Mouse (Mus musculus) liver, embryonic 13.5 days (tissue): ENCODE measurements around the gene Vsx2. TPM values are rescaled to one million over a fixed set of nuclear protein-coding genes. Genes with fewer than 3 reads are reported as not detected.

Source experiments
- ATAC-seq: fragments of 200-750 bp; cut with Nextera tagmentation; 2 replicates; pipeline ENCODE4 v1.8.0; 2017; ENCODE audit warnings: low read depth, mild to moderate bottlenecking, moderate number of reproducible peaks, moderate library complexity
- DNase-seq: peaks from one replicate; pipeline ENCODE4 v3.0.0; 2022
- H3K27ac ChIP-seq: fragments of 300-500 bp; sonication (generic); 2 replicates; pipeline ENCODE4 v1.5.1; 2015; ENCODE audit warnings: moderate library complexity, mild to moderate bottlenecking, inconsistent platforms
- H3K27me3 ChIP-seq: fragments of 300-500 bp; sonication (generic); 2 replicates; pipeline ENCODE4 v1.6.1; 2015; ENCODE audit warnings: mild to moderate bottlenecking, inconsistent platforms
- H3K36me3 ChIP-seq: fragments of 300-500 bp; sonication (generic); 2 replicates; pipeline ENCODE4 v1.6.1; 2015; ENCODE audit warnings: mild to moderate bottlenecking, inconsistent platforms
- H3K4me1 ChIP-seq: fragments of 300-500 bp; sonication (generic); replicated peaks from 2 replicates; pipeline ENCODE4 v1.6.1; 2015; ENCODE audit warnings: inconsistent platforms
- H3K4me2 ChIP-seq: fragments of 300-500 bp; sonication (generic); 2 replicates; pipeline ENCODE4 v1.6.1; 2015; ENCODE audit warnings: inconsistent platforms, mild to moderate bottlenecking, moderate library complexity
- H3K4me3 ChIP-seq: fragments of 300-500 bp; sonication (generic); replicated peaks from 2 replicates; pipeline ENCODE4 v1.5.1; 2015; ENCODE audit warnings: mild to moderate bottlenecking, inconsistent platforms
- H3K9ac ChIP-seq: fragments of 300-500 bp; sonication (generic); 2 replicates; pipeline ENCODE4 v1.6.1; 2015; ENCODE audit warnings: mild to moderate bottlenecking, inconsistent platforms
- H3K9me3 ChIP-seq: fragments of 300-500 bp; sonication (generic); replicated peaks from 2 replicates; pipeline ENCODE4 v1.6.1; 2016; ENCODE audit warnings: inconsistent platforms
- whole genome bisulfite sequencing: fragments of 180-500 bp; shearing (Covaris S2); methylation state at CpG from one replicate; pipeline ENCODE4 v1.1.7; 2015; ENCODE audit not compliant: insufficient replicate concordance; 5-methylcytosine and 5-hydroxymethylcytosine counted together
- polyA plus RNA-seq: library from polyadenylated mRNA; unstranded; fragments of >200 nt; fragmentation: Nextera tagmentation; extraction: Ambion mirVana; gene quantifications from 2 replicates; pipeline ENCODE4 v1.2.1, GENCODE M21; 2015

Vsx2 gene
- polyA plus RNA-seq, 1 experiment from 2014 or later = not detected

GRCm38 (mm10) chr12:84577768-84578439, 8.3 kb downstream of the Vsx2 start:
- no peak for DNase-seq
- no peak overlapping the region for H3K4me3 ChIP-seq
- H3K27me3 ChIP-seq = peaks cover 46% of the 10 kb centered on the region
- H3K9ac ChIP-seq = no peak overlapping the region
- no peaks in the 10 kb centered on the region for H3K36me3 ChIP-seq
- H3K4me1 ChIP-seq = no peaks in the 10 kb centered on the region
- no peaks in the 10 kb centered on the region for H3K9me3 ChIP-seq
- H3K4me2 ChIP-seq = no peak overlapping the region
- ATAC-seq = no peak
- WGBS = 67% methylated on average over 11 of the region's 11 CpGs
- H3K27ac ChIP-seq = no peak overlapping the region

- DNase-seq = no peak
- no peak overlapping the region for H3K27ac ChIP-seq
- H3K4me1 ChIP-seq = no peaks in the 10 kb centered on the region
- no peak overlapping the region for H3K4me3 ChIP-seq
- ATAC-seq = no peak
- 47% methylated on average over 5 of the region's 5 CpGs for WGBS
- peaks cover 41% of the 10 kb centered on the region for H3K27me3 ChIP-seq
- H3K9me3 ChIP-seq = no peaks in the 10 kb centered on the region
- no peaks in the 10 kb centered on the region for H3K36me3 ChIP-seq
- no peak overlapping the region for H3K9ac ChIP-seq
- no peak overlapping the region for H3K4me2 ChIP-seq
Observed at GRCm38 (mm10) chr12:84578440-84578770, 8.8 kb downstream of the Vsx2 start.

- Histone ChIP-seq H3K4me1 (no peaks in the 10 kb centered on the region), H3K4me3 (no peak overlapping the region), H3K9me3 (no peaks in the 10 kb centered on the region), H3K27me3 (peaks cover 18% of the 10 kb centered on the region), H3K36me3 (no peaks in the 10 kb centered on the region), H3K27ac (no peak overlapping the region), H3K9ac (no peak overlapping the region), H3K4me2 (no peak overlapping the region)
- 78% methylated on average over 2 of the region's 2 CpGs for WGBS
- no peak for DNase-seq
- ATAC-seq = no peak
Observed at GRCm38 (mm10) chr12:84581285-84581684, 11.7 kb downstream of the Vsx2 start.

- ATAC-seq = 0 out of 2 replicates have a peak, but pooled peaks have one; percentile 36
Observed at GRCm38 (mm10) chr12:84589825-84590761, 20.5 kb downstream of the Vsx2 start.

GRCm38 (mm10) chr12:84598324-84598723, 28.8 kb downstream of the Vsx2 start:
- Histone ChIP-seq H3K4me1 (no peaks in the 10 kb centered on the region), H3K9ac (no peak overlapping the region), H3K4me3 (no peak overlapping the region), H3K27ac (no peak overlapping the region), H3K36me3 (peaks cover 6% of the 10 kb centered on the region), H3K4me2 (no peak overlapping the region), H3K27me3 (peaks cover 45% of the 10 kb centered on the region), H3K9me3 (no peaks in the 10 kb centered on the region)
- 17% methylated on average over 8 of the region's 8 CpGs for WGBS
- no peak for ATAC-seq
- DNase-seq = no peak

More at GRCm38 (mm10) chr12:84589825-84590761, 20.5 kb downstream of the Vsx2 start:
- H3K4me1 ChIP-seq = peaks cover 10% of the 10 kb centered on the region
- peak overlapping the region; percentile 92 for H3K4me2 ChIP-seq
- peak overlapping the region; percentile 63 for H3K9ac ChIP-seq
- no peaks in the 10 kb centered on the region for H3K36me3 ChIP-seq
- H3K4me3 ChIP-seq = peak overlapping the region; percentile 60
- no peak overlapping the region for H3K27ac ChIP-seq
- H3K9me3 ChIP-seq = no peaks in the 10 kb centered on the region
- H3K27me3 ChIP-seq = peaks cover 34% of the 10 kb centered on the region
- peak; percentile 82 for DNase-seq
- WGBS = under 1% methylated on average over 54 of the region's 54 CpGs

- Histone ChIP-seq H3K27me3 (peaks cover 5% of the 10 kb centered on the region; the same call in 1 of the 2 replicates), H3K9ac (no peak overlapping the region), H3K9me3 (no peaks in the 10 kb centered on the region), H3K36me3 (peaks cover 11% of the 10 kb centered on the region), H3K4me3 (no peak overlapping the region), H3K4me2 (no peak overlapping the region), H3K4me1 (no peaks in the 10 kb centered on the region), H3K27ac (no peak overlapping the region)
- no peak for DNase-seq
- ATAC-seq = no peak
- 75% methylated on average over 6 of the region's 7 CpGs for WGBS
Observed at GRCm38 (mm10) chr12:84604001-84604400, 34.4 kb downstream of the Vsx2 start.

- ATAC-seq = no peak
- 71% methylated on average over 7 of the region's 7 CpGs for WGBS
Observed at GRCm38 (mm10) chr12:84605860-84606259, 36.3 kb downstream of the Vsx2 start.

GRCm38 (mm10) chr12:84611718-84612117, 42.2 kb downstream of the Vsx2 start:
- ATAC-seq = no peak

More at GRCm38 (mm10) chr12:84605860-84606259, 36.3 kb downstream of the Vsx2 start:
- no peak overlapping the region for H3K4me3 ChIP-seq
- no peaks in the 10 kb centered on the region for H3K9me3 ChIP-seq
- no peak for DNase-seq
- no peaks in the 10 kb centered on the region for H3K4me1 ChIP-seq
- no peak overlapping the region for H3K4me2 ChIP-seq
- H3K27me3 ChIP-seq = no peaks in the 10 kb centered on the region
- peaks cover 11% of the 10 kb centered on the region for H3K36me3 ChIP-seq
- no peak overlapping the region for H3K27ac ChIP-seq
- no peak overlapping the region for H3K9ac ChIP-seq

GRCm38 (mm10) chr12:84612518-84612917, 43.0 kb downstream of the Vsx2 start:
- H3K27me3 ChIP-seq = no peaks in the 10 kb centered on the region
- DNase-seq = no peak
- H3K4me3 ChIP-seq = no peak overlapping the region
- WGBS = 70% methylated on average over 8 of the region's 8 CpGs
- no peak overlapping the region for H3K9ac ChIP-seq
- 0 out of 2 replicates have a peak, but pooled peaks cover 5% of the 10 kb centered on the region for H3K36me3 ChIP-seq
- peaks cover 6% of the 10 kb centered on the region for H3K4me1 ChIP-seq
- no peaks in the 10 kb centered on the region for H3K9me3 ChIP-seq
- no peak for ATAC-seq
- no peak overlapping the region for H3K27ac ChIP-seq
- H3K4me2 ChIP-seq = no peak overlapping the region

More at GRCm38 (mm10) chr12:84611718-84612117, 42.2 kb downstream of the Vsx2 start:
- H3K9ac ChIP-seq = no peak overlapping the region
- DNase-seq = no peak
- H3K4me3 ChIP-seq = no peak overlapping the region
- peaks cover 2% of the 10 kb centered on the region for H3K4me1 ChIP-seq
- no peaks in the 10 kb centered on the region for H3K27me3 ChIP-seq
- H3K9me3 ChIP-seq = no peaks in the 10 kb centered on the region
- no peak overlapping the region for H3K4me2 ChIP-seq
- H3K27ac ChIP-seq = no peak overlapping the region
- WGBS = 83% methylated on average over 10 of the region's 10 CpGs
- H3K36me3 ChIP-seq = 0 out of 2 replicates have a peak, but pooled peaks cover 5% of the 10 kb centered on the region

GRCm38 (mm10) chr12:84614001-84614400, 44.4 kb downstream of the Vsx2 start:
- H3K9ac ChIP-seq = no peak overlapping the region
- H3K4me2 ChIP-seq = no peak overlapping the region
- WGBS = 76% methylated on average over 11 of the region's 11 CpGs
- no peak for DNase-seq
- H3K4me3 ChIP-seq = no peak overlapping the region
- no peaks in the 10 kb centered on the region for H3K36me3 ChIP-seq
- no peaks in the 10 kb centered on the region for H3K9me3 ChIP-seq
- H3K27me3 ChIP-seq = no peaks in the 10 kb centered on the region
- ATAC-seq = no peak
- no peak overlapping the region for H3K27ac ChIP-seq
- peaks cover 6% of the 10 kb centered on the region for H3K4me1 ChIP-seq

GRCm38 (mm10) chr12:84614524-84614923, 45.0 kb downstream of the Vsx2 start:
- no peak overlapping the region for H3K4me2 ChIP-seq
- DNase-seq (no peak), ATAC-seq (no peak)
- H3K9ac ChIP-seq = no peak overlapping the region
- H3K36me3 ChIP-seq = no peaks in the 10 kb centered on the region
- H3K4me1 ChIP-seq = peaks cover 6% of the 10 kb centered on the region
- no peak overlapping the region for H3K4me3 ChIP-seq
- 50% methylated on average over 7 of the region's 7 CpGs for WGBS
- H3K9me3 ChIP-seq = no peaks in the 10 kb centered on the region
- H3K27me3 ChIP-seq = 0 out of 2 replicates have a peak, but pooled peaks cover under 1% of the 10 kb centered on the region
- H3K27ac ChIP-seq = no peak overlapping the region
